Mouse (Mus musculus): ENCODE data around the gene Vps25. TPM values are rescaled to one million over a fixed set of nuclear protein-coding genes. Genes with fewer than 3 reads are reported as not detected.

The Vps25 gene
- polyA plus RNA-seq, 1 experiment from 2014 or later = 117 TPM

- 0 out of 2 replicates have a peak overlapping the region, but pooled peaks have one; percentile 8 for H3K4me2 ChIP-seq
- no peak for ATAC-seq (ENCODE audit: low read depth)
- no peak overlapping the region for H3K27ac ChIP-seq (replicated peaks)
- peaks cover 56% of the 10 kb centered on the region for H3K4me1 ChIP-seq (replicated peaks)
- H3K9me3 ChIP-seq = no peaks in the 10 kb centered on the region
- H3K4me3 ChIP-seq = no peak overlapping the region
- no peaks in the 10 kb centered on the region for H3K36me3 ChIP-seq
- no peak overlapping the region for H3K9ac ChIP-seq
- H3K27me3 ChIP-seq = peaks cover 81% of the 10 kb centered on the region
- WGBS = 4% methylated on average over 32 of the region's 32 CpGs
These were observed 9.9 kb downstream of the Vps25 start for GRCm38 (mm10) chr11:101263138-101263988.

- no peak overlapping the region for H3K27ac ChIP-seq (replicated peaks)
- WGBS = 9% methylated on average over 3 of the region's 3 CpGs
- H3K9ac ChIP-seq = no peak overlapping the region
- no peaks in the 10 kb centered on the region for H3K36me3 ChIP-seq
- H3K9me3 ChIP-seq = no peaks in the 10 kb centered on the region
- H3K4me1 ChIP-seq (replicated peaks) = peaks cover 55% of the 10 kb centered on the region
- H3K4me3 ChIP-seq = no peak overlapping the region
- peaks cover 86% of the 10 kb centered on the region for H3K27me3 ChIP-seq
- no peak for ATAC-seq (ENCODE audit: low read depth)
- no peak overlapping the region for H3K4me2 ChIP-seq
These were observed 10.4 kb downstream of the Vps25 start for GRCm38 (mm10) chr11:101263989-101264280.

GRCm38 (mm10) chr11:101264954-101265471 lies 11.5 kb downstream of the Vps25 start:
- no peaks in the 10 kb centered on the region for H3K36me3 ChIP-seq
- no peak for ATAC-seq (ENCODE audit: low read depth)
- H3K4me2 ChIP-seq = peak overlapping the region; percentile 56
- peak overlapping the region; percentile 59 for H3K9ac ChIP-seq
- H3K4me3 ChIP-seq = peak overlapping the region; percentile 33
- H3K27ac ChIP-seq (replicated peaks) = no peak overlapping the region
- H3K4me1 ChIP-seq (replicated peaks) = peaks cover 50% of the 10 kb centered on the region
- no peaks in the 10 kb centered on the region for H3K9me3 ChIP-seq
- H3K27me3 ChIP-seq = peaks cover 80% of the 10 kb centered on the region
- WGBS = 3% methylated on average over 31 of the region's 31 CpGs

- H3K27ac ChIP-seq (replicated peaks) = no peak overlapping the region
- H3K4me3 ChIP-seq = no peak overlapping the region
- H3K36me3 ChIP-seq = no peaks in the 10 kb centered on the region
- H3K9ac ChIP-seq = no peak overlapping the region
- no peaks in the 10 kb centered on the region for H3K9me3 ChIP-seq
- peaks cover 75% of the 10 kb centered on the region for H3K27me3 ChIP-seq
- no peak for ATAC-seq (ENCODE audit: low read depth)
- no peak overlapping the region for H3K4me2 ChIP-seq
- WGBS = 26% methylated on average over 6 of the region's 6 CpGs
- peaks cover 41% of the 10 kb centered on the region for H3K4me1 ChIP-seq (replicated peaks)
These were observed 12.4 kb downstream of the Vps25 start for GRCm38 (mm10) chr11:101265906-101266305.

GRCm38 (mm10) chr11:101269577-101270116 lies 16.1 kb downstream of the Vps25 start:
- Histone ChIP-seq H3K4me2 (peak overlapping the region; percentile 5; the same call in 1 of the 2 replicates), H3K27me3 (peaks cover 40% of the 10 kb centered on the region), H3K9me3 (no peaks in the 10 kb centered on the region), H3K36me3 (no peaks in the 10 kb centered on the region), H3K27ac (replicated peaks) (peak overlapping the region; percentile 56; the same call in 1 of the 2 replicates), H3K9ac (no peak overlapping the region), H3K4me3 (no peak overlapping the region), H3K4me1 (replicated peaks) (peaks cover 15% of the 10 kb centered on the region)
- 37% methylated on average over 10 of the region's 10 CpGs for WGBS
- ATAC-seq (ENCODE audit: low read depth) = no peak

GRCm38 (mm10) chr11:101272446-101272845 lies 18.9 kb downstream of the Vps25 start:
- Histone ChIP-seq H3K27me3 (peaks cover 12% of the 10 kb centered on the region), H3K9ac (no peak overlapping the region), H3K4me1 (replicated peaks) (peaks cover 19% of the 10 kb centered on the region), H3K4me3 (no peak overlapping the region), H3K27ac (replicated peaks) (no peak overlapping the region), H3K9me3 (no peaks in the 10 kb centered on the region), H3K36me3 (peaks cover 10% of the 10 kb centered on the region; the same call in 1 of the 2 replicates), H3K4me2 (no peak overlapping the region)
- ATAC-seq (ENCODE audit: low read depth) = no peak
- 76% methylated on average over 3 of the region's 3 CpGs for WGBS

- Histone ChIP-seq H3K4me2 (no peak overlapping the region), H3K27ac (replicated peaks) (no peak overlapping the region), H3K4me3 (no peak overlapping the region), H3K9me3 (no peaks in the 10 kb centered on the region), H3K4me1 (replicated peaks) (peaks cover 27% of the 10 kb centered on the region), H3K9ac (no peak overlapping the region), H3K36me3 (peaks cover 10% of the 10 kb centered on the region; the same call in 1 of the 2 replicates), H3K27me3 (peaks cover 7% of the 10 kb centered on the region)
- WGBS = 74% methylated on average over 4 of the region's 4 CpGs
- no peak for ATAC-seq (ENCODE audit: low read depth)
These were observed 21.8 kb downstream of the Vps25 start for GRCm38 (mm10) chr11:101275309-101275708.

- peaks cover 27% of the 10 kb centered on the region for H3K4me1 ChIP-seq (replicated peaks)
- ATAC-seq (ENCODE audit: low read depth) = no peak
- H3K27ac ChIP-seq (replicated peaks) = no peak overlapping the region
- H3K4me3 ChIP-seq = 0 out of 2 replicates have a peak overlapping the region, but pooled peaks have one; percentile 75
- peaks cover 10% of the 10 kb centered on the region; the same call in 1 of the 2 replicates for H3K36me3 ChIP-seq
- H3K9me3 ChIP-seq = no peaks in the 10 kb centered on the region
- WGBS = 27% methylated on average over 27 of the region's 27 CpGs
- peak overlapping the region; percentile 88 for H3K4me2 ChIP-seq
- H3K27me3 ChIP-seq = peaks cover 9% of the 10 kb centered on the region; the same call in 1 of the 2 replicates
- peak overlapping the region; percentile 13; the same call in 1 of the 2 replicates for H3K9ac ChIP-seq
These were observed 23.0 kb downstream of the Vps25 start for GRCm38 (mm10) chr11:101276319-101277070.

- peaks cover 27% of the 10 kb centered on the region for H3K4me1 ChIP-seq (replicated peaks)
- WGBS = 56% methylated on average over 12 of the region's 12 CpGs
- peak overlapping the region; percentile 75 for H3K4me3 ChIP-seq
- peaks cover 10% of the 10 kb centered on the region; the same call in 1 of the 2 replicates for H3K36me3 ChIP-seq
- peaks cover 9% of the 10 kb centered on the region; the same call in 1 of the 2 replicates for H3K27me3 ChIP-seq
- H3K27ac ChIP-seq (replicated peaks) = no peak overlapping the region
- no peak for ATAC-seq (ENCODE audit: low read depth)
- H3K9ac ChIP-seq = peak overlapping the region; percentile 88
- peak overlapping the region; percentile 88 for H3K4me2 ChIP-seq
- no peaks in the 10 kb centered on the region for H3K9me3 ChIP-seq
These were observed 24.1 kb downstream of the Vps25 start for GRCm38 (mm10) chr11:101277381-101278222.

- Histone ChIP-seq H3K27ac (replicated peaks) (peak within 1 kb of the TSS; percentile 72), H3K4me2 (peak within 1 kb of the TSS; percentile 88), H3K4me3 (peak within 1 kb of the TSS; percentile 75), H3K9me3 (no peaks in the 10 kb centered on the region), H3K27me3 (peaks cover 9% of the 10 kb centered on the region; the same call in 1 of the 2 replicates), H3K36me3 (peaks cover 10% of the 10 kb centered on the region; the same call in 1 of the 2 replicates), H3K4me1 (replicated peaks) (peaks cover 27% of the 10 kb centered on the region), H3K9ac (peak within 1 kb of the TSS; percentile 88)
- peak; percentile 96 for ATAC-seq (ENCODE audit: low read depth)
- WGBS = 10% methylated on average over 45 of the region's 45 CpGs
These were observed 25.0 kb downstream of the Vps25 start, which contains the start of the genes Cntd1 and Coa3 for GRCm38 (mm10) chr11:101278223-101279192. TSS of gene Cntd1 (plus strand) at chr11:101279012. TSS of gene Coa3 (minus strand) at chr11:101279114.
